Mouse (Mus musculus) ovary, adult 2 months (tissue): Measurements from ENCODE around the gene Shq1. TPM values are rescaled to one million over a fixed set of nuclear protein-coding genes. Genes with fewer than 3 reads are reported as not detected.

Experiments used
- polyA plus RNA-seq: library from polyadenylated mRNA; depleted of rRNA; stranded (reverse); fragments of >200 nt; gene quantifications from 2 replicates; pipeline ENCODE4 v1.2.3, GENCODE M21; 2012; rRNA removed

The Shq1 gene
- polyA plus RNA-seq = 5.9 and 6.9 TPM in 2 replicates

GRCm38 (mm10) chr6:100670880-100671344 is at the start of gene Shq1:
Gene Shq1, minus strand, starts transcription at chr6:100671157.

DNA sequence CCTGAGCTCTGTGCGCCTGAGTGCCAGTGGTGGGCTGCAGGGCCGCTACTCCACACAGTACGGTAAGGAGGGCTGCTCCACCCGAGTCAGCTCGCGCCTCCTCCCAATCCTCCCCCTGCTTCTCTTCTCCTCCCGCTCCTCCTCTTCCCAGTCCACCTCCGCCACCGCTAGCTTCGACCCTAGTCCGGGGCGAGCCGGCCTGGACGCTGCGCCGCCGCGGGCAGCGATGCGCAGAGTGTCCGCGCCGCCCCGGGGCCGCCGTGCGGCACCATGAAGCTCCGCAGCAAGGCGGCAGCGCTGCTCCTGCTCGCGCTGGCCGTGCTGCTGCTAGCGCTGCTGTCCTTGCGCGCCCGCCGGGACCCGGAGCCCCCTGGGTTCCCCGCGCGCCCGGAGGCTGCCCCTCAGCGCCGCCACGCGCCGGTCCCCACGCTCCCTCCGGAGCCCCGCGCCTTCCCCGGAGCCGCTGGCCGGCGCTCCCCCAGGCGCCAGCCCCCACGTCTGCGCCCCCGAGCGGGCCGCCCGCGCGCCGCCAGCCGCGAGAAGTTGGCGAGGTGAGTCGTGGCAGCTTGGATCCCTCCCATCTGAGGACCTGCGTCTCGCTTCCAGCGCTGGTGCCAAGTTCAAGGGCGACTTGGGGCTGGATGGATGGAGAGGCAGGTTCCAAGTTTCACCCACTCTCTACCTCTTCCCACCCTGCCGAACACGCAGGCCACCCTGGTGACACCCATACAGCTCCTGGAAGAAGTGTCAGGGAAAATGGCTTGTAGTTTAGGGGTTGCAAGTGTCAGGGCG is 33.8 kb upstream of the Shq1 start, which contains the start of gene Gxylt2:
Gxylt2 (plus strand) TSS at position 161 of the 792 bp plus-strand sequence.

Other genes starting within 250 kb of the Shq1 start
- gene Gxylt2, start 33.6 kb upstream of the Shq1 start, polyA plus RNA-seq = 18.8 and 28.0 TPM in 2 replicates
- 17.7 and 18.9 TPM in 2 replicates for gene Ppp4r2, start 162.5 kb upstream of the Shq1 start, polyA plus RNA-seq